Mouse (Mus musculus) cerebellum, postnatal 25 days (tissue): ENCODE data around the gene Pafah2.

ENCODE experiments used
- DNase-seq, 2 experiments: peaks; one replicate each; pipeline ENCODE4 v3.0.0; 2021; ENCODE audit warnings: mixed read lengths in 2 of 2

The Pafah2 gene

GRCm38 (mm10) chr4:134395977-134396825 lies at the start of gene Pafah2:
Gene Pafah2 (plus strand): TSS chr4:134396320.
- peak; percentile 92 to 94 for DNase-seq

- no peak for DNase-seq
Observed at GRCm38 (mm10) chr4:134348078-134348477, 48.0 kb upstream of the Pafah2 start.

- no peak for DNase-seq
Observed at GRCm38 (mm10) chr4:134348545-134348944, 47.6 kb upstream of the Pafah2 start.

- no peak for DNase-seq
Observed at GRCm38 (mm10) chr4:134349829-134350228, 46.3 kb upstream of the Pafah2 start.

GRCm38 (mm10) chr4:134350641-134351040 lies 45.5 kb upstream of the Pafah2 start:
- DNase-seq = no peak

- DNase-seq = no peak
Observed at GRCm38 (mm10) chr4:134351329-134352260, 44.5 kb upstream of the Pafah2 start.

- no peak for DNase-seq
Observed at GRCm38 (mm10) chr4:134352261-134352707, 43.8 kb upstream of the Pafah2 start.

- DNase-seq = no peak
Observed at GRCm38 (mm10) chr4:134352929-134353328, 43.2 kb upstream of the Pafah2 start.

GRCm38 (mm10) chr4:134353527-134354409 lies 42.4 kb upstream of the Pafah2 start:
- DNase-seq = no peak

GRCm38 (mm10) chr4:134355841-134356452 lies 40.2 kb upstream of the Pafah2 start:
- peak in 1 of 2 experiments; percentile 33 for DNase-seq

- DNase-seq = peak; percentile 84 to 89
Observed at GRCm38 (mm10) chr4:134356591-134357460, 39.3 kb upstream of the Pafah2 start.

- no peak for DNase-seq
Observed at GRCm38 (mm10) chr4:134357461-134357771, 38.7 kb upstream of the Pafah2 start.

- no peak for DNase-seq
Observed at GRCm38 (mm10) chr4:134359649-134360048, 36.5 kb upstream of the Pafah2 start.

- DNase-seq = no peak
Observed at GRCm38 (mm10) chr4:134361215-134361614, 34.9 kb upstream of the Pafah2 start.

GRCm38 (mm10) chr4:134362124-134362523 lies 34.0 kb upstream of the Pafah2 start:
- peak in 1 of 2 experiments; percentile 28 for DNase-seq

- DNase-seq = no peak
Observed at GRCm38 (mm10) chr4:134362586-134362985, 33.5 kb upstream of the Pafah2 start.

GRCm38 (mm10) chr4:134365280-134365679 lies 30.8 kb upstream of the Pafah2 start:
- no peak for DNase-seq

- peak in 1 of 2 experiments; percentile 37 for DNase-seq
Observed at GRCm38 (mm10) chr4:134370649-134371221, 25.4 kb upstream of the Pafah2 start.

- DNase-seq = peak; percentile 35 to 45
Observed at GRCm38 (mm10) chr4:134371316-134371855, 24.7 kb upstream of the Pafah2 start.

- DNase-seq = peak; percentile 85 to 92
Observed at GRCm38 (mm10) chr4:134372294-134372747, 23.8 kb upstream of the Pafah2 start.
